Mouse (Mus musculus): ENCODE measurements around the gene Tex13c2. TPM values are rescaled to one million over a fixed set of nuclear protein-coding genes. Genes with fewer than 3 reads are reported as not detected.
A peak's percentile ranks its signal among the peaks of the same experiment; 100 is the strongest.

The Tex13c2 gene
- not detected for total RNA-seq (2022)

GRCm38 (mm10) chrX:42489446-42489845 lies at the start of gene Tex13c2:
Gene Tex13c2 (plus strand): TSS chrX:42489691.
- DNase-seq (ENCODE audit: low spot score in 2 of 2) = no peak

DNA sequence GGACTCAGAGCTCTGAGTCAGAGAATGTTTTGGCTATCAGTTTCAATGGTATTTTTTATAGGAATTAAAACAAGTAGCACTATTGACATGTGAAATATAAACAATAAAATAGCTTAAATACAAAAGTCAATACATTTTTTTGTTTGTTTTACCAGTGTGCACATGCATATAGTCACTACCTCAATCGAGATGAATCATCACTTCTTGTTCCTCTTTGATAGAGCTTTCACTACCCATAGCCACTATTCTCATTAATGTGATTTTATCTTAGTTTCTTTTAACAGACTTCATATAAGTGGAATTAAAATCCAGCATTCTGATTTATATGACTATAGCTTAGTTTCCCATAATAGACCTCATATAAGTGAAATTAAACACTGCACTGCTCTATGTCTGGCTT lies 39.2 kb upstream of the Tex13c2 start:
- DNase-seq (ENCODE audit: low spot score in 2 of 2) = no peak

DNA sequence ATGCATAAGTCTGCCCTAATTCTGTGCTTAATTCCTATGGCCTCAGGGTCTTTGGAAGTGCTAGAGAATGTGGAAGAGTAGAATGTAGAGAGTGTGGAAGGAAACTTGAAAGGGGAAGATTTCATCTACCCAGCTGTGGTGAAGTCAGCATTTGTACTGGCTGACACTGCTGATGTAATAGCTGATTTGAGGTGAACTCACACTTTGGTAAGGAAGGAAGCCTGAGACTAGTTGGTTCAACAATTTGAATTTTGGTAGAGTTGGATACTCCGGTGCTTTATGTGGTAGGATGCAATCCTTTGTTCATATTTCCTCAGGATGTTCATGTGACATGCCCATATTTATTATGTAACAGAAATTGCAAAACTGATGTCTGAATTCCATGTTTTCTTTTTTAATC lies 36.5 kb upstream of the Tex13c2 start:
- no peak for DNase-seq (ENCODE audit: low spot score in 2 of 2)

DNA sequence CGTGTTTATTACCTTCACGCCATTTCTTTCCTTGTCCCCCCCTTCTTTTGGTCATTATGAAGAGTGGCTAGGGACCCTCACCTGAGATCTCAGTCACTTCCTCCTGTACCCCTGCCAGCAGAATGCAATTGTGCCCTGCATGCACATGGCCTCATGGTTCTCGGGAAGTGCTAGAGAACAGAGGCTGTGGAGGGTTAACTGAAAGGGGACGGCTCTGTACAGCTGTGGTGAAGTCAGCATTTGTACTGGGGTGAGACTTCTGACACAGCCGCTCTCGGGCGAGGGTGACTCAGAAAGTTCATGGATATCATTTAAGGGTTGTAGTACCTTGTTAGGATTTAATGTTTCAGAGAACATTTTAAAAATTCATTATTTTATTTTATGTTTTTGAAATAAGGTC lies 35.0 kb upstream of the Tex13c2 start:
- DNase-seq (ENCODE audit: low spot score in 2 of 2) = no peak

DNA sequence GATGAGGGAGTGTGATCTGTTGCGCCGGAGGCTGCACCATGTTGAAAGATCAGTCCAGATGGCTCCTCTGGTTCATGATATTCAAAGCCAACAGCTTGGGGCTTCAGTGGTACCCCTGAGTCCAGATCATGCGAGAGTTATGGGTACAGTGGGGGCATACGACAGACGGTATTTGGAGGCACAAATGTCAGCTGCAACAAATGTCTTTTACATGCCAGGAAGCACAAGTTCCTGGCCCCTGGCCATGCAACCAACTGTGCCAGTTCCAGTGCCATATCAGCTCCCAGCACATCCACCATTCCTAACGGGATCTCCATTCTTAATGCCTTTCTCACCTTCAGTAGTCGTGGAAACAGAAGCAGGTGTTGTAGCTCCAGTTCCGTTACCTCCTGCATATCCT lies 845 bp downstream of the Tex13c2 start:
- no peak for DNase-seq (ENCODE audit: low spot score in 2 of 2)

DNA sequence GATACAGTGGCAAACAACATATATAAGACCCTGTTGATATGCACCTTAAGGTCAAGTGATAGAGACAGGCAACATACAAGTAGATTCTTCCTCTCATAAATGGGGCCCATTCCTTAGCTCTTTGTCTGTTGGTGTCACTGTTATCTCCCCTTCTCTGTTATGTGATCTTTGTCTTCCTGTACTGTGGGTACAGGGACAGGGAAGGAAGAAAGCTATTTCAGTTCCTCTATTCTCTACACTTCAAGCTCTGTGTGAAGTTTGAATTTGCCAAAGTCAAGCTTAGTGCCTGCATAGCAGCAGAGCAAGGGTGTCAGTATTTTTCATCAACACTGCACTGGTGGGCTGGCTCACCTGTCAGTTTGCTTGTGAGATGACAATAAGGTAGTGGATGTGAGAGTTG lies 11.0 kb downstream of the Tex13c2 start:
- no peak for DNase-seq (ENCODE audit: low spot score in 2 of 2)

GRCm38 (mm10) chrX:42502291-42503043 lies 13.0 kb downstream of the Tex13c2 start, which contains the start of gene Sh2d1a:
Gene Sh2d1a (plus strand): TSS chrX:42502453.
- DNase-seq (ENCODE audit: low spot score in 2 of 2) = no peak

DNA sequence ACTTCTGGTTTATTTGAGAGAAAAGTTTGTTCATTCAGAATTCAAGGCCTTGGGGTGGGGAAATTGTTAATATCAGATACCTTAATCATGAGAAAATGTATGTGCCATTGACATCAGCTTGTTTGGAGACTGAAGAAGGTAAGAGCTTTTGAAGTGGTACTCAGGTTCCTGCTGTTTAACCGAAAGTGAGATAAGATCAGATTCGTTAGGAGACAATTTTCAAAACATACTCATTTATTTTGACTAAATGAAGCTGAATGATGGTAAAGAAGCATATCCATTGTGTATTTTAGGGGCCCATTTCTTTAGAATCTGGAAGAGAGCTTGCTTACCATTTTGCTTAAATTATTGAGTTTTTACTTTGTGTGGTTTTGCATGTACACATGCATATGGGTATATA lies 21.6 kb downstream of the Tex13c2 start:
- no peak for DNase-seq (ENCODE audit: low spot score in 2 of 2)

DNA sequence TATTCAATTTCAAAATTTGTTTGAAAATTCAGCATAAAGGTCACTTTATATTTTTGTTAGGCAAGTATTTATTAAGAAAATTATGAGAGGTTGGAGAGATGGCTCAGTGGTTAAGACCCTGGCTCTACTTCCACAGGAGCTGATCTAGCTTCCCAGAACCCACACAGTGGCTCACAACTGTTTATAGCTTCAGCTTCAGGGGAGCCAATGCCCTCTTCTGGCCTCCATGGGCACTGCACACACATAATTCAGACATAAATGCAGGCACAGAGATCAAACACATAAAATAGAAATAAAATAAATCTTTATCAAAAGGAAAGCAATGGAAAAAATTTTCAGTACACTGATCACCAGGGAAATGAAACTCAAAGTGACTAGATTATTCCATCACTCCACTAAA lies 23.1 kb downstream of the Tex13c2 start:
- DNase-seq (ENCODE audit: low spot score in 2 of 2) = no peak

GRCm38 (mm10) chrX:42522868-42523267 lies 33.4 kb downstream of the Tex13c2 start:
- no peak for DNase-seq (ENCODE audit: low spot score in 2 of 2)

GRCm38 (mm10) chrX:42530703-42531102 lies 41.2 kb downstream of the Tex13c2 start:
- DNase-seq (ENCODE audit: low spot score in 2 of 2) = no peak

DNA sequence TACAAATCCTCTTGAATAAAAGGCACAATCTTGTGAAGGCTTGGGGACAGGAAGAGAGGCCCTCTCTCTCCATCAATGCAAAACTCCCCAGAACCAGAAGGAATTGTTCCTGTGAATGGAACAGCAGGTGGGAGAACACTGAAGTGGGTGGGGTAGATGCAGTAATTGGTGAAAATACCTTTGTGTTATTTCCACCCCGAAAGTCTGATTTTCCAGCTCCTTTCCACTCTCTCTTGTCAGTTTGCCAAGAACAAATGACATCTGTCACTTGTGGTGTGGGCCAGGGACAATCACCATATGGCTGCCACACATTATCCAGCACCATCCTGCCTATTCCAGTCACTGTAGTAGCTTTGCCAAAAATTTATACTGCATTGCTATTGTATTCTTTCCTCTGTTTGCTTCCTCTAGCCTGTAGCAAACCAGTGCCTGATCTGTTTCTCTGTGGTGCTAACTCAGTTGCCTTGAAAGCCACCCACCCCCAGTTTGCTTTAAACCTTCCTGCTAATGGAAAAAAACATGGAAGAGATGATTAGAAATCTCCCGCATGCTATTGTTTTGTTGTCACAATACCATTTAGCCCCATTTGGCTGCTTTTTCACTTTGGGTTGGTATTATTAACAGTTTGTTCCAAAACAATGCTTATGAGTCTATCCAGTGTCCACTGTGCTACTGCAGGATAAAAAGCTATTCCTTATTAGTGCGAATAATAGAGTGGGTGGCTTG lies 50.7 kb downstream of the Tex13c2 start:
- no peak for DNase-seq (ENCODE audit: low spot score in 2 of 2)

GRCm38 (mm10) chrX:42540756-42541053 lies 51.2 kb downstream of the Tex13c2 start:
- peak; percentile 5 to 11 for DNase-seq (ENCODE audit: low spot score in 2 of 2)

Other genes starting within 250 kb of the Tex13c2 start
- not detected for gene Sh2d1a, start 12.8 kb downstream of the Tex13c2 start, total RNA-seq (2022)

Data from gastrocnemius, adult 8-10 months (tissue).